ENCODE assay signal across 14 mouse cellular contexts in the genomic region with DNA sequence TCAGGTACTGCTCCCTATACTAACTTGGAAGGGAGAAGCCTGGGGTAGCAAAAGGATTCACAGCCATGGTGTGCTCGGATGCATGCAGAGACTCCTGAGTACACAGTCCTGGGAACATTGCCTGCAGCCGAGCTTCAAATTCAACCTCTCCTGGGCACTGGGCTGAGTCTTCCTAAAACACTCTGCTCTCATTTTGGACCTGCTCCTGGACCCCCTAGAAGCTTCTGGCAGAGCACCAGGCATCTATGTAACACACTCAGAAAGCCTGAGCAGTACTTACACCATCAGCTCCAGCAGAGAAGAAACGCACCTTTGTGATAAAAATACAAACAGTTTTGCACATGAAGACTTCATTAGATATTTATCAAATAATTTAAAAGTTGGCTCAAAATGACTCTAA. TPM values are rescaled to one million over a fixed set of nuclear protein-coding genes. Genes with fewer than 3 reads are reported as not detected.
"Had no signal": no experiment of that assay in that cellular context is flagged by ENCODE, and none has a peak within 500 bp of the region (broad histone marks: within the 10 kb centered on the region; RNA-seq: fewer than 3 reads in every experiment).

No protein-coding gene starts in this region.

- DNase-seq: kidney, postnatal 25 days; layer of hippocampus, adult 9-11 months; layer of hippocampus, postnatal 36 days; lung, embryonic 14.5 days; lung, postnatal 10 days; thymus, adult 18-20 months; thymus, postnatal 25 days had no signal

- H3K4me3 ChIP-seq: liver, embryonic 12.5 days; megakaryocyte, embryonic 14.5 days; midbrain, embryonic 15.5 days; neural tube, embryonic 12.5 days had no signal

- H3K36me3 ChIP-seq: liver, embryonic 12.5 days; midbrain, embryonic 15.5 days; neural tube, embryonic 12.5 days had no signal

- H3K4me1 ChIP-seq: megakaryocyte, embryonic 14.5 days; midbrain, embryonic 15.5 days; neural tube, embryonic 12.5 days had no signal

- H3K9me3 ChIP-seq: liver, embryonic 12.5 days; megakaryocyte, embryonic 14.5 days; midbrain, embryonic 15.5 days; neural tube, embryonic 12.5 days had no signal

- H3K27ac ChIP-seq: liver, embryonic 12.5 days; macrophage; midbrain, embryonic 15.5 days; neural tube, embryonic 12.5 days had no signal

- H3K27me3 ChIP-seq: midbrain, embryonic 15.5 days; neural tube, embryonic 12.5 days had no signal

RNA-seq across cellular contexts. Expression of gene Smoc2, which starts 18.3 kb away (rescaled TPM):
- total RNA-seq: neutrophil, adult 5-6 weeks had no signal
- polyA plus RNA-seq: macrophage had no signal

RNA-seq across cellular contexts. Expression of gene Dact2, which starts 56.9 kb away (rescaled TPM):
- total RNA-seq: monocyte, adult 5-6 weeks; neutrophil, adult 5-6 weeks had no signal
- polyA plus RNA-seq: macrophage had no signal
